Mouse (Mus musculus) regulatory T cell (primary cell): ENCODE data around the gene Olfr71.

Experiments
- in situ Hi-C: fragments of 300-600 bp; cut with MboI, MseI; formaldehyde crosslinking; loops from one replicate; pipeline ENCODE4 v1.15.1; 2025; ENCODE audit warnings: high pct_unique_total_duplicates

The Olfr71 gene

DNA sequence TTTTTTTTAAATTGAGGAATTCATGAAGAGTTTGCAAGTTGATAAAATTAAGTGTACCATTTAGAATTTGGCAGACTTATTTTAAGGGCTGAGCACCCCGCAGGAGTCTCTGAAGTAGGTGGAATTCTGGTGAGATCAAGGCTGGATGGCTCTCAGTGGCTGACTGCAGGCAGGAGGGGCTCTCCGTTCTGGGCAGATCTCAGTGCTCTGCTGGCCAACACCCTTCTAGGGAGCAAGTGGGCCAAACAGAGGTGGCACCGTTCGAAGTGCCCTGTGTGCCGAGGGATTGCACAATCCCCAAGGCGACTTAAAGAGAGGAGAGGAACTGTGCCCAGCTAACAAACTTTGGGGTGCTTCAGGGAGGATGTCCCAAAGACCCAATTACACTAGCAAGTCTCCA is at the start of gene Olfr71:
Olfr71 (minus strand) TSS at position 387 of the 400 bp plus-strand sequence.
- in situ Hi-C loops: no loop called here

DNA sequence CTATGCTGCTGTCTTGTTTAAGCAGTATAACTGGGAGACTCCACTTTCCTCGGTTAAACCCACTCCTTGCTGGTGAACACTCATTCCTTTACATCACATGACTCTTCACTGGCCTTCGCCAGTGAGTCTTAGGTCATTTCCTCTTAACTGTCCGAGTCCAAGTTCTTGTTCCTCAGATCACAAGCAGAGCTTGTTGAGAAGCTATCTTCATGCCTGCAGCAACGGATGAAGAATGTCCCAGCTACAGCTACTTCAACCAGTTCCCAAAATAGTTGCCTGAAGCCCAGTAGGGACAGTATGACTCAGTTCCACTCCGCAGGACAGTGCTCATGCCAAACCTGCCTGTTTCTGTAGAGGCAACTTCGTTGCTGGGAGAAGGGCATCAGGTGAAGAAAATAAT is 47.2 kb upstream of the Olfr71 start:
- in situ Hi-C loops: no loop called here

DNA sequence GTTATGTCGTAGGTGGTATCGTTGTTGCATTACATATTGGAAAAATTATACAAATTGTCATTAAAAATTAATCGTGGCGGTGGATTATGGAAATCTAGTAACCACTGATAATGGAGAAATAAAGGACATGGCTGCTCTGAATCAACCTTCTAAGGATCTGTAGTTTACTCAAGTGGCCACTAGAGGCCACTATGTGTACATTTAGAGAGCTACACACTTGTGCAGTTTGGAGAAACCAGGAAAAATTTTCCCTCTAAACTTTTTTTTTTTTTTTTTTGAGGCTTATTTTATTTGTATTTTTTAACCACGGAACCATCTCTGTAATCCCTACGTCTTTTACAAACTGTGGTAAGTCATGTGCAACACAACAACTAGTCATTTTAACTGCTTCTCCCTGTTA is 35.1 kb upstream of the Olfr71 start:
- in situ Hi-C loops: no loop called here

DNA sequence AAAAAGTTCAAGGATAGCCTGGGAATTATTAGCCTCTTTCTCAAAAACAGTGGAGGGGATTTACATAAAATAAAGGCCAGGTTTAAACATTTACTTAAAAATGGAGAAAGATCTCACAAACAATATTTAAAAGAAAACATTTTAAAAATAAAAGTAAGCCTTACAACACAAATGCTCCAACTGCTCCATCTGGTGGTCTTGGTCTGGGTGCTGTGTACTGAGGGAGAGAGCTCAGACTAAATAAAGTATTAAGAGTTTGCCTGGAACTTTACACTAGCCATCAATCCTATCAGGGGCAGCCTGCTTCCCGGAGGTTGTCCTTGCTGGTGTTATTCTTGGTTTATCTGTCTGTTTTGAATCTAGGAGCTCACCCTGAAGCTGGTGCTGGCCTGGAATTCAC is 33.0 kb upstream of the Olfr71 start:
- in situ Hi-C loops: no loop called here

DNA sequence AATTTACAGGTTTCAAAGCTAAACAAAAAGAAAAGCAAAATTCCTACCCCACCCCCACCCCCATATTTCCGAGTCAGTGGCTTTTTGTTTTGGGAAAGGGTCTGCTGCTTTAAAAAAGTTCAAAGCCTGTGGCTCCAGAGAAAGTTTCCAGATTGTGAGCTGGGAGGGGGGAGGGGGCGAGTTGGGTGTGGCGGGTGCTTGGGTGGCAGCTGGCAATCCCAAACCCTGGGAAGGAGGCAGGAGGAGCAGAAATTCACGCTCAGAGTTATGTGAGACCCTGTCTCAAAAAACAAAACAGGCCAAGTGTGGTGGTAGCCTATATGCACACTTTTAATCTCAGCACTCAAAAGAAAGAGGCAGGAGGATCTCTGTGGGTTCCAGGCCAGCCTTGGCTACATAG is 32.6 kb upstream of the Olfr71 start:
- in situ Hi-C loops: no loop called here

DNA sequence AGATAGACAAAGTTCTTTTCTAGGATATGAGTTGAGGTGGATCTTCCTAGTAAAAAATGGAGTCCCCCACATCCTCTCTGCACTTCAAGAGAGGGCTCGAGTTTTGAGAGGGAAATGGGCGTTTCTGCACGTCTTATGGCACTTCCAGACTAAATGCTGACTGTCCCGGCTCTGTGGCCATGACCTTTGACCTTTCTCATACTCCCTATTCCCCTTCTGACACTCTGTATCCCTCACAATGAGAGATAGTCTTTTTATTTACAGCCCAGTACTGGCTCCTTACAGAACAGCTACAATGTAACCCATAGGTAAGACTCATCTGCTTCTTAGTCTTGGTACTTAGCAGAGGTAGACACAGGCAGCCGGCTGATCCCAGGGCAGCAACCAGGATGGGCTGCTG is 31.5 kb upstream of the Olfr71 start:
- in situ Hi-C loops: no loop called here

DNA sequence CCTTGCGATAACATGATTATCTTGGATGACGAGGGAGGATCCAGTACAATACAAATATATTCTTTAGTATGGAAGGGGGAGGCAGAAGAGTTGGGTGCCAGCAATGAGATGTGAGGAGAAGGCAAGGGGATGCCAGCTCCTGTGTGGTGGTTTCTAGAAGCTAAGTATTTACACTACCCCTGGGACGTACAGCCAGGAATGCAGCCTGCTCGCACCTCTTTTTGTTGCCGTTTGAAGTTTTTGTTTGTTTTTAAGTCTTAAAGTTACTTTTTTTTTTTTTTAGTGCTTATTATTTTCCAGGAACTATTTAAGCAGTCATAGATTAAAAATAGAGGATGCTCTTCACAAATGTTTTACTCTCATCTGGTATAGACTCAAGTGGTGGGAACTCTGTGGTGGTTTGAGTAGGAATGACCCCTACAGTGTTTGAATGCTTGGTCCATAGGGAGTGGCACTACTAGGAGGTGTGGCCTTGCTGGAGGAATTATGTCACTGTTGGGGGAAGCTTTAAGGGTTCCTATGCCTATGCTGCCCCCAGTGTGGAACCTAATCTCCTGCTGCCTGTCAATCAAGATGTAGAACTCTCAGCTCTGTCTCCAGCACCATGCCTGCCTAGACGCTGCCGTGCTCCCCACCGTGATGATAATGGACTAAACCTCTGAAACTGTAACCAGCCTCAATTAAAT is 29.1 kb upstream of the Olfr71 start:
- in situ Hi-C loops: loop anchor here (10.0 kb wide), 1 partner anchor 116 kb away; the partner anchor contains the start of gene Olfr155

DNA sequence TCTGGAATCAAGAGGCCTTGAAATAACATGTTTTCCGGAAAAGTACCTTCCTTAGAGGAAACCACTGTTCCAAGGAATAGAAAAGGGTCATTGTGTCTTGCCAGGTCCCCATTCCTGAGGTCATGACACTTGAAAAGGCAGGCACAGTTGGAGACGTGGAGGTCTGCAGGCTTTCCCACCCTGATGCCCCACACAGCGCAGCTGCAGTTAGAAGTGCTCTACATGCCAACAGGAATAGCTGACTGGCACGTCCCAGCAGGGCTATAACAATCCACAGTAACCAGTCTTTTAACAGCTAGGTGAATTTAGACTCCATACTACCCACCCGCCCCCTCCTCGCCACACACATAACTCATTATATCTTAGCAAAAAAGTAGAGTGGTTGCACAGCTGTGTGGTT is 27.1 kb upstream of the Olfr71 start:
- in situ Hi-C loops: loop anchor here (10.0 kb wide), 1 partner anchor 118 kb away; the partner anchor contains the start of gene Olfr155

DNA sequence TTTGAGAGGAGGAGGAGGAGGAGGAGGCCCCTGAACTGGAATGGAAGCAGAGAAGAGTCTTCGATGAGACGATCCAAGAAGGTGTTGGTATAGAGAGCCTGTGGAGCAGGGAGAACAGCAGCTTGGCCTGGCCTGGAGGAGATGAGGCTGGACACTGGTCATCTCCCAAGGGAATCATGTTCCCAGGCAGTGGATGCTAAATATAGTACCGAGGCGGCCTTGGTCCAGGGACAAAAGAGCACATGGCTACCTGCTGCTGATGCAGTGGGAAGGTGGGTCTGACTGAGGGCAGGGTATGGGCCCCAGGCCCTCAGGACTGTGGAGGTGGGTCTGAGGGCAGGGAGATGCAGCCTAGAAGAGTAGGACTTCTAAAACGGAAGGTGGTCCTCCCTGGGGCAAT is 23.1 kb upstream of the Olfr71 start:
- in situ Hi-C loops: loop anchor here (10.0 kb wide), 1 partner anchor 122 kb away; the partner anchor contains the start of gene Olfr155

DNA sequence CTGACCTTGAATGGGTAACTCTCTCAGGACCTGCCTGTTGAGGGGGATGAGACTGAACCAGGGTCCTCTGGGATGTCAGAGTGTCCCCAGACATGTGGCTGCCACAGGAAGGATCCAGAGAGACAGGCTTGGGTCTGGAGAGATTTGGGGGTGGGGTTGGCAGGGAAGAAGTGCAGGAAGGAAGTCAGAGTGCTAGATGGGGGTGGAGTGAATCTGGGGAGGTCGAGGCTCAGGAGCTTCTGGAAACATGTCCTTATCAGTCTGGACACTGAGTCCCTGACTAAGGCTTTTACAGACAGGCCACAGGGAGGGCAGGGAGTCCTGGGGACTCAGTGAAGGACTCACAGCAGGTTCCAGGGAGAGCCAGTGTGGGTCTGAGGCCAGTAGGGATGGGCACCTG is 22.1 kb upstream of the Olfr71 start:
- in situ Hi-C loops: loop anchor here (10.0 kb wide), 1 partner anchor 123 kb away; the partner anchor contains the start of gene Olfr155

DNA sequence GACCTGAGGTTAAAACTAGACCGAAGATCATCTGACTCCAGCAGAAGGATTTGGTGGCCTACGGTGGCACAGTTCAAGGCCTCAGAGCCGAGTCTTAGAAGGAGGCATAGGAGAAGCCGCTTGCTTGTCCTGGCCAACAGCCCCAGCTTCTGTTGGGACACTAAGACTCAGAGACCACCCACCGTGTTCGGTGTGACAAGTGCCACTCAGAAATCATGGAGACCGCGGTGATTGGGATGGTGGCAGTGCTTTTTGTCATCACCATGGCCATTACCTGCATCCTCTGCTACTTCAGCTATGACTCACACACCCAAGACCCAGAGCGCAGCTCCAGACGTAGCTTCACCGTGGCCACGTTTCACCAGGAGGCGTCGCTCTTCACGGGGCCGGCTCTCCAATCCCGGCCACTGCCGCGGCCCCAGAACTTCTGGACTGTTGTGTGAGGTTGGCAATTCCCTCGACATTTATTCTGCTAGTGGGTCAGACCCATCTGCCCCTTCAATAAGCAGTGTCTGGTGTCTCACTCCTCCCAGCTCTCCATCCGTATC is 20.8 kb upstream of the Olfr71 start:
- in situ Hi-C loops: loop anchor here (10.0 kb wide), 1 partner anchor 124 kb away; the partner anchor contains the start of gene Olfr155

DNA sequence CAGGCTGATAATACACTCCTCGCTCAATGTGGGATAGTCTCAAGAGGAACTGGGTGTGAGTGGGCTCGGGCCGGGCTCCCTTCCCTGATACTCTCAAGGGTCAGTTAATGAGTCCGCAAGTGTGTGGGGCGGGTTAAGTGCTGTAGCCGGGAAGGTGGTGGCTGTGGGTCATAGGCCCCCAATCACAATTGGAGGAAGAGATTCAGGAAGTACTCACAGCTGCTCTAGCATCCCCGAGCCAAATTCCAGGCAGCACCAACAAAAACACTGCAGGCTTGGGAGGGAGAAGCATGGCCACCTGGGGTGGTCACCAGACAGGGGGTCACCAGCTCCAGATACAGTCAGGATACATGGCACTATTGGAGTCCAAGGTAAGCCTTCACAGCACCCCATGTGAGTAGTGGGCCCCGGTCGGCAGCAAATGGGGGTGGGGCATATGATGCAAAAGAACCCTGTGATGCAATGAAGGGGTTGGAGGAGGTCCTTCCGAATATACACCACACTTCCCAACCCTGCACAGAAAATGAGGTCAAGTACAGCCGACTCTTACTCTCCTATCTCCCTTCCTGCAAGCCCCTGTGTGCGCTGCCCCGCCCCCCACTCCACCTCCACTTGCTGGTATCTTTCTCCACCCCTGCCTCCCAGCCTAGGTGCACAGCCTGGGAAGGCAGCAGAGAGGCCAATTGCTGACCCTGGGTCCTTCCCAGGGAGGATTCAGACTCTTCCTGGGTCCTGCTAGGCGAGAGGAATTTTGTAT is 19.9 kb upstream of the Olfr71 start, which contains the start of gene Spaar:
Spaar (plus strand) TSS at position 241 of the 757 bp plus-strand sequence.
- in situ Hi-C loops: loop anchor here (10.0 kb wide), 1 partner anchor 125 kb away; the partner anchor contains the start of gene Olfr155

DNA sequence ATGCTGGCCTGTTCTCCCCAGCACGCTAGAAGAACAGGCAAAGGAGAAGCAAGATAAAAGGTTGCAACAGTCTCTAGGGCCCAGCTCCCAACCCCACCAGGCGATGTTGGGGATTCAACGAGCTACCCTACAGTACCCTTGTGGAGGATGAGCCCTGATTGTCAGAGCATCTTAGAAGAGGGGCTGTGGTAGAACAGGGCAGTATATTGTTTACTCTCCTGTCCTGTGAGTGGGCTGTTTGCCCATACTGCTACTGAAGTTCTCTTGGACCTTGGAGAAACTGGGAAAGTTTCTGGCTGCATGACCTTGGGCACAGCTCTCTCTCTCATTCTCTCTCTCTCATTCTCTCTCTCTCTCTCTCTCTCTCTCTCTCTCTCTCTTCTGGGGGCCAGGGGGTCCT is 19.1 kb upstream of the Olfr71 start:
- in situ Hi-C loops: no loop called here

DNA sequence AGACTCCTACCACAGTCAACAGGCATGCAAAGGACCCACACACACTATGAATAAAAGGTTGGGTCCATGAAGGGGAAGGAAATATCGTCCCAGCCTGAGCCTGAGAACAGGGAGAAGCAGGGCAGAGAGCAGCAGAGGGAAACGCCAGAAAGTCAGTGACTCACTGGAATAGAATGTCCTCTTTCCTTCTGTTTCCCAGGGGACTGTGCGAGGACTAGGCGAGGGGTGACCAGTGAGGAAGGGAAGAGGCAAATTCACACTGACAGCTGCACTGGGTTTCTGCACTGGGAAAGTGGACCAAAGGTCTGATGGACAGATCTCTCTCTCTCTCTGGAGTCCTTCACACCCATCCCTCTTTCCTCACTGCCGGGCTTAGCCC is 18.5 kb upstream of the Olfr71 start:
- in situ Hi-C loops: no loop called here

DNA sequence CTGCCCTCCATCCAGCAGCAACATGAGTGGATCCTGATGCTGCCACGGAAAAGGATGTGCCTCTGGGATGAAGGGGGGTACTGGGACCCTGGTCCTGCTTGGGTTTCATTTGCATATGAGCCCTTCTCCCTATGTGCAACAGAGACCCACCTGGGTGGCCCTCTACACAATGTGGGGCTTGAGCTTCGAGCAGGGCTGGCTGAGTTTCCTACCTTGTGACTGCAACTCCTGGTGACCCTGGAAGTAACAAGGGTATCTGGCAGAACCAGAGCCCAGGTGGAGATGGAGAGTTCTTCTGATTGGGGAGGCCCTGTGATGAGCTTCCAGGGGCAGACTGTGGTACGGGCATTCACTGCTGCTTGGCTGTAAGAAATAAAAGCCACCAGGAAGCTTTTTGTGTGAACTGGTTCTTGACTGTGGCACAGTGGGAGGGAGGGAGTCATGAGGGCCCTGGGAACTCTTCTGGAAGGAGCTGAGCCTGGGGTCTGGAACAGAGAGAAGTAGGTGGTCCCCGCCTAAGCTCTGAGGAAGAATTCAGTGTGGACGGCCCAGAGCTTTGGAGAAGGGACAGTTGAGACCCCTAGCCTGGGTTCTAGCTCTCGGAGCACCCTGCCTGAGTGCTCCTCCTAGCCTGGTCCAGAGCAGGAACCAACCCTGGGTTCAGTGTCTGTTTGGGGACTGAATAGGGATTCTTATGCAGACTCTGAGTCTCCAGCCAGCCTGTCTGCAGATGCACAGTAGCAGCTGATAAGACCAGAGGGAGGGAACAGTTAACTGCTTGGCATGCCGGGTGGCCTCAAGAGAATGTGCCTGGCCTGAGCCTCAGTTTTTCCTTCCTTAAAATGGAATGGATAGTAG is 17.9 kb upstream of the Olfr71 start:
- in situ Hi-C loops: no loop called here

DNA sequence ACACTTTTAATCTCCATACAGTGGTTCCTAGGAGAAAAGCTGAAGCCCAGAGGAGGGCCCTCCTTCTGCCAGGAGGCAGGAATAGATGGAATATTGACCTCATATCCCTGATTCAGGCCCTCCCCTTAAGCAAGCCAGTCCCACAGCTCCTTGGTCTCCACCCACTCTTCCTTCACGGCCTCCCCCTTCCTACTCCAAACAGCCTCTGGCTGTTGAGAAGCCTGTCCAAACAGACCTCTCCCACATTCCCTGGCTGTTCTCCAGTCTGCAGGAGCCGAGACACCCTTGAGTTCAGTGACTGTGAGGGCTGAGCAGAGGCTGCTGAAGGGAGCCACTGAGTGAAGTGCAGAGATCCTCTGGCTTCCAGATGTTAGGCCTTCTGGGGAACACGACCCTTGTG is 16.9 kb upstream of the Olfr71 start, which contains the start of gene Hrct1:
Hrct1 (plus strand) TSS at position 194 of the 400 bp plus-strand sequence.
- in situ Hi-C loops: no loop called here

DNA sequence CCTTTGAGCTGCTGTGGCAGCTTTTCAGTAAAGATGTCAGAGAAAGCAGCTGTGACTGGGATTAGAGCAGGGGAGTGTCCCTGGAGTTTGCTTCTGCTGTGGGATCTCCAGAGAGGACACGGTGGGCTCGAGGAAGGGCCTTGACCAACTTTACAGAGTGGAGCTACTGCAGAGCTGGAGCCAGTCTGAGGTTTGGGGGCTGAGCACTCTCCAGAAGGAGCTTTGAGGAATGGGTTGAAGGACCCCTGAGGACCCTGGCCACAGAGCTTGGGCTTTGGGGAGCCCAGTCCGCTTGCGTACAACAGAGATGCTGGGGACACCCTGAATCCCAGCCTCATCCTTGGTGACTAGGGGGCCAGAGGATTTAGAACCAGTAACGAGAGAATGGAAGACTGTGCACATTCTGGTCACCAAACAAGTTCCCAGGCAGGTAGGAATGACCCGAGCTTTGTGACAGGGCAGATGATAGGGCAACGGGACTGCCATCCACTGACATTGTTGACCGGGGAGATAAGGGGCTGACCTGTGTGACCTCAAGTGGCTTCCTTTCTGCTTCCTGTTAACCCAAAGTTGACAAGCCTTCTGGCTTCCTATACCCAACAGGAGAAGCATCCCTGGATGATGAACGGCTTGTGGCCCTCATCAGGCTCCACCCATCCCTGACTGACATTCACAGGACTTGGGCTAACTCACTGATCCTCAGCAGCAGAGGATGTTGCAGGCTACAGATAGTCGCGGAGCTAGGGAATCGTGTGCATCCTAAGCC is 16.4 kb upstream of the Olfr71 start:
- in situ Hi-C loops: no loop called here

DNA sequence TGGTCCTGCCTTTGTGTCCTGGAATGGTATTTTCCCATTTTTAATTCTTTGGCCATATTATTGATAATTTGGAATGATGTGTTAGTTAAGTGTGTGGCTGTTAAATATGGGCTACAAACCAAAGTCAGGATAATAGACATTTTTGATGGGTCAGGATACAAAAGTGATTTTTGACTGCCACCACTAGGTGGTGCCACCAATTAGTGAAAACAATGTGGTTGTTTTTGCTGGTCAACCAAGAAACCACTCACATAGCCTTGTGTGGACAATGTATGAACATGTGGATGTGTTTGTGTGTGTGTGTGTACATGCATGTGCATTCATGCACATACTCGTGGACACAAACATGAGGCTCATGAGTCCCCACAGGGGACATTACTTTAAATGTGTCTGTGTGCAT is 14.7 kb upstream of the Olfr71 start:
- in situ Hi-C loops: no loop called here

DNA sequence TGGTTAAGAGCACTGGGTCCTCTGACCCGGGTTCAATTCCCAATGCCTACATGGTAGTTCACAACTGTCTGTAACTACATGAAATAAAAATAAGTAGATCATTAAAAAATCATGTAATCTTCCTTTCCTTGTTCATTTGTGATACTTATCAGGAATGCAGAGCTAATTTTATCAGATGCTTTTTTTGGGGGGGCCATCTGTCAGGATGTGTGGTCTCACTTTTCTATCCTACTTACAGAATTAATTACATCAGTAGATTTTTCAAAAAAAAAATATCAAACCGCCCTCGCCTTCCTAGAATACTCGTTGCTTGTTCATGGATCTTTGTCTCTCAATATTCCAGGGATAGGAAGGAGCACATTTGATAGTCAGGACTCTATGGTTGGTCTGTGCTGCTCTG is 12.1 kb upstream of the Olfr71 start:
- in situ Hi-C loops: no loop called here

DNA sequence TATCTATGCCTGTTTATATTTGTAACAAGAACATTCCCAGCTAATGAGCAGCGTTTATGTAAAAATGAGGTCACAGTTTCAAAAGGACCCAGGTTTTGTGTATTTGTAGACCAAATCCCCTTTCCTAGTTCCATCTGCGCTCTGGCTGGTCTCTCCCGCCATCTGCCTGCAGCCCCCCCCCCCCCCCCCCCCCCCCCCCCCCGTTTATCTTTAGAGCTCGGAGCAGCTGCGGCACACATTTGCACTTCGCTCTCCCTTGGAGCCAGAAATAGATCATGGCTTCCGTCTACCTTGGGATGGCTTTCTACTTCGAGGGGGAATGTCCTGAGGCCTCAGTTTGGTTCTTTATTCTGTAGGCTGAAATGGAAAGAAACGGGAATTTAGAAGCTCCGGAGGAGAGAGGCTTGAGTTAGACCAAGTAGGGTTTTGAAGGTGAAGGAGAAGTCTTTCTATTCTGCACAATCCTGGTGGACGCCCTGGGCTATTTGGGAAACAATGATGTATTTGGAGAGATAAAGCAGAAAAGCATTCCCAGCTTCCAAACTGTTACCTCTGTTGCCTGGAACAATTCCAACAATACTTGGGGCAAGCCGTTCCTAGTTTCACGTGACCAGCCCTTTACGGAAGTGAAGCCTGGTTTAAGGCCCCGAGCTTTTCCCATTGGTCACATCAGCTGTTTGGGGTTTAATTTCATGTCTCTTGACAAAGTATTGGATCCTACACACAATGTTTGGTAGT is 10.6 kb upstream of the Olfr71 start:
- in situ Hi-C loops: no loop called here
